Mouse (Mus musculus) urinary bladder, postnatal 25 days (tissue): ENCODE measurements around the gene Cobl.
A peak's percentile ranks its signal among the peaks of the same experiment; 100 is the strongest.

Experiments
- DNase-seq: peaks from one replicate; pipeline ENCODE4 v3.0.0; 2022; ENCODE audit warnings: low spot score

The Cobl gene

GRCm38 (mm10) chr11:12384826-12385225 is 79.9 kb downstream of the Cobl start:
- DNase-seq = no peak

GRCm38 (mm10) chr11:12382991-12383390 is 81.8 kb downstream of the Cobl start:
- peak; percentile 47 for DNase-seq

- DNase-seq = no peak
These were observed 83.7 kb downstream of the Cobl start for GRCm38 (mm10) chr11:12381096-12381495.

- no peak for DNase-seq
These were observed 88.1 kb downstream of the Cobl start for GRCm38 (mm10) chr11:12376628-12377027.

GRCm38 (mm10) chr11:12373106-12374098 is 91.4 kb downstream of the Cobl start:
- peak; percentile 72 for DNase-seq

- DNase-seq = no peak
These were observed 93.8 kb downstream of the Cobl start for GRCm38 (mm10) chr11:12370957-12371356.

- no peak for DNase-seq
These were observed 97.2 kb downstream of the Cobl start for GRCm38 (mm10) chr11:12367426-12368178.

- peak; percentile 15 for DNase-seq
These were observed 105.3 kb downstream of the Cobl start for GRCm38 (mm10) chr11:12359336-12360000.

GRCm38 (mm10) chr11:12358602-12359001 is 106.2 kb downstream of the Cobl start:
- DNase-seq = no peak

GRCm38 (mm10) chr11:12355681-12356080 is 109.1 kb downstream of the Cobl start:
- no peak for DNase-seq

GRCm38 (mm10) chr11:12350986-12351546 is 113.7 kb downstream of the Cobl start:
- no peak for DNase-seq

GRCm38 (mm10) chr11:12350086-12350485 is 114.7 kb downstream of the Cobl start:
- DNase-seq = no peak

GRCm38 (mm10) chr11:12346486-12346885 is 118.3 kb downstream of the Cobl start:
- DNase-seq = no peak

- DNase-seq = no peak
These were observed 121.1 kb downstream of the Cobl start for GRCm38 (mm10) chr11:12343686-12344085.

GRCm38 (mm10) chr11:12340697-12341096 is 124.1 kb downstream of the Cobl start:
- DNase-seq = no peak

GRCm38 (mm10) chr11:12336145-12336544 is 128.6 kb downstream of the Cobl start:
- DNase-seq = no peak

- no peak for DNase-seq
These were observed 132.8 kb downstream of the Cobl start for GRCm38 (mm10) chr11:12331997-12332396.

- no peak for DNase-seq
These were observed 143.3 kb downstream of the Cobl start for GRCm38 (mm10) chr11:12321445-12321844.

GRCm38 (mm10) chr11:12319318-12319717 is 145.4 kb downstream of the Cobl start:
- no peak for DNase-seq

- DNase-seq = no peak
These were observed 149.1 kb downstream of the Cobl start for GRCm38 (mm10) chr11:12315670-12316069.

GRCm38 (mm10) chr11:12314278-12315043 is 150.3 kb downstream of the Cobl start:
- peak; percentile 9 for DNase-seq
